Mouse (Mus musculus): ENCODE measurements around the gene Csrp2.

GRCm38 (mm10) chr10:110903862-110904261 lies 15.7 kb upstream of the Csrp2 start:
- no peak for TF ChIP-seq CTCF (IDR thresholded peaks at IDR 0.05; ENCODE audit: borderline replicate concordance, insufficient read depth, low read depth, low read length)
- TF ChIP-seq POLR2A (IDR thresholded peaks at IDR 0.05; ENCODE audit: borderline replicate concordance, insufficient read depth, low read length), result no peak

Data from cerebellum, adult 2 months (tissue).